Mouse (Mus musculus) heart, embryonic 14.5 days (tissue): ENCODE results near the gene Agap1. TPM values are rescaled to one million over a fixed set of nuclear protein-coding genes. Genes with fewer than 3 reads are reported as not detected.
A peak's percentile ranks its signal among the peaks of the same experiment; 100 is the strongest.

Source experiments
- ATAC-seq: fragments of 200-750 bp; cut with Nextera tagmentation; 2 replicates; pipeline ENCODE4 v1.8.0; 2017; ENCODE audit warnings: low read depth, moderate TSS enrichment; ENCODE audit not compliant: insufficient number of reproducible peaks, insufficient read depth, low FRiP score
- H3K27ac ChIP-seq, 2 experiments: fragments of 200-500 bp in 1 of 2; fragments of 300-500 bp in 1 of 2; sonication (generic) in 1 of 2; replicated peaks in 1 of 2; 2 replicates each; pipeline ENCODE4 v1.5.1; 2012 to 2014; ENCODE audit warnings: low read depth in 2 of 2, low read length in 2 of 2, control low read depth in 1 of 2, mild to moderate bottlenecking in 1 of 2, mixed read lengths in 1 of 2; ENCODE audit not compliant: control insufficient read depth in 1 of 2, insufficient read depth in 1 of 2
- H3K27me3 ChIP-seq: fragments of 300-500 bp; sonication (generic); 2 replicates; pipeline ENCODE4 v1.6.1; 2014; ENCODE audit warnings: mild to moderate bottlenecking, low read length, control low read depth; ENCODE audit not compliant: control insufficient read depth, insufficient read depth
- H3K36me3 ChIP-seq: fragments of 300-500 bp; sonication (generic); 2 replicates; pipeline ENCODE4 v1.6.1; 2014; ENCODE audit warnings: mild to moderate bottlenecking, control low read depth, low read length, mixed read lengths; ENCODE audit not compliant: control insufficient read depth, insufficient read depth
- H3K4me1 ChIP-seq, 2 experiments: fragments of 200-500 bp in 1 of 2; fragments of 300-500 bp in 1 of 2; sonication (generic) in 1 of 2; 2 replicates each; pipeline ENCODE4 v1.6.1; 2012 to 2014; ENCODE audit warnings: low read length in 2 of 2, control low read depth in 1 of 2, mixed read lengths in 1 of 2; ENCODE audit not compliant: control insufficient read depth in 2 of 2, insufficient read depth in 2 of 2
- H3K4me2 ChIP-seq: fragments of 300-500 bp; sonication (generic); 2 replicates; pipeline ENCODE4 v1.6.1; 2014; ENCODE audit warnings: mild to moderate bottlenecking, low read length
- H3K4me3 ChIP-seq, 2 experiments: fragments of 200-500 bp in 1 of 2; fragments of 300-500 bp in 1 of 2; sonication (generic) in 1 of 2; 2 replicates each; pipeline ENCODE4 v1.5.1; 2012 to 2014; ENCODE audit warnings: low read length in 2 of 2, mild to moderate bottlenecking in 2 of 2, control low read depth in 1 of 2, low read depth in 1 of 2, moderate library complexity in 1 of 2; ENCODE audit not compliant: control insufficient read depth in 1 of 2, insufficient read depth in 1 of 2
- H3K9ac ChIP-seq: fragments of 300-500 bp; sonication (generic); 2 replicates; pipeline ENCODE4 v1.6.1; 2014; ENCODE audit warnings: mild to moderate bottlenecking, low read length
- H3K9me3 ChIP-seq: fragments of 300-500 bp; sonication (generic); 2 replicates; pipeline ENCODE4 v1.6.1; 2016; ENCODE audit warnings: low read length, control low read depth; ENCODE audit not compliant: control insufficient read depth
- WGBS: fragments of 180-500 bp; shearing (Covaris S2); extraction: QIAGEN DNeasy Blood & Tissue Kit; methylation state at CpG from one replicate; pipeline ENCODE4 v1.1.7; 2014; 5-methylcytosine and 5-hydroxymethylcytosine counted together
- polyA plus RNA-seq: library from polyadenylated mRNA; unstranded; fragments of >200 nt; fragmentation: Nextera tagmentation; extraction: Ambion mirVana; gene quantifications from 2 replicates; pipeline ENCODE4 v1.2.1, GENCODE M21; 2014

Gene Agap1
- polyA plus RNA-seq, 1 experiment from 2014 or later: 17.0 TPM

GRCm38 (mm10) chr1:89509196-89509595 lies 54.6 kb downstream of the Agap1 start:
- Histone ChIP-seq H3K4me3 (no peak overlapping the region), H3K9me3 (no peaks in the 10 kb centered on the region), H3K4me2 (no peak overlapping the region), H3K36me3 (no peaks in the 10 kb centered on the region), H3K9ac (no peak overlapping the region), H3K27me3 (no peaks in the 10 kb centered on the region), H3K27ac (no peak overlapping the region), H3K4me1 (peaks cover 11 to 19% of the 10 kb centered on the region in 2 experiments)
- no peak for ATAC-seq
- WGBS: 60% methylated on average over 2 of the region's 2 CpGs

- no peak overlapping the region for H3K4me3 ChIP-seq
- peaks cover 11 to 19% of the 10 kb centered on the region in 2 experiments for H3K4me1 ChIP-seq
- no peak overlapping the region for H3K9ac ChIP-seq
- no peak for ATAC-seq
- 31% methylated on average over 8 of the region's 8 CpGs for WGBS
- no peaks in the 10 kb centered on the region for H3K27me3 ChIP-seq
- no peaks in the 10 kb centered on the region for H3K36me3 ChIP-seq
- peak overlapping the region in 1 of 2 experiments; percentile 9; a peak in 1 of 4 replicates for H3K27ac ChIP-seq
- no peaks in the 10 kb centered on the region for H3K9me3 ChIP-seq
- H3K4me2 ChIP-seq: no peak overlapping the region
Observed at GRCm38 (mm10) chr1:89509763-89510340, 55.2 kb downstream of the Agap1 start.

- Histone ChIP-seq H3K36me3 (no peaks in the 10 kb centered on the region), H3K27ac (no peak overlapping the region), H3K9me3 (no peaks in the 10 kb centered on the region), H3K4me2 (no peak overlapping the region), H3K9ac (no peak overlapping the region), H3K27me3 (no peaks in the 10 kb centered on the region), H3K4me3 (no peak overlapping the region), H3K4me1 (peaks cover 11 to 19% of the 10 kb centered on the region in 2 experiments)
- 73% methylated on average over 8 of the region's 8 CpGs for WGBS
- no peak for ATAC-seq
Observed at GRCm38 (mm10) chr1:89510731-89511130, 56.1 kb downstream of the Agap1 start.

- H3K9ac ChIP-seq: no peak overlapping the region
- peaks cover 11 to 19% of the 10 kb centered on the region in 2 experiments for H3K4me1 ChIP-seq
- no peak overlapping the region for H3K27ac ChIP-seq
- no peak overlapping the region for H3K4me2 ChIP-seq
- no peaks in the 10 kb centered on the region for H3K27me3 ChIP-seq
- 63% methylated on average over 8 of the region's 8 CpGs for WGBS
- H3K36me3 ChIP-seq: no peaks in the 10 kb centered on the region
- no peaks in the 10 kb centered on the region for H3K9me3 ChIP-seq
- ATAC-seq: no peak
- H3K4me3 ChIP-seq: no peak overlapping the region
Observed at GRCm38 (mm10) chr1:89513616-89514283, 59.1 kb downstream of the Agap1 start.

- Histone ChIP-seq H3K27ac (no peak overlapping the region), H3K4me2 (no peak overlapping the region), H3K4me3 (no peak overlapping the region), H3K27me3 (no peaks in the 10 kb centered on the region), H3K9me3 (no peaks in the 10 kb centered on the region), H3K36me3 (no peaks in the 10 kb centered on the region), H3K4me1 (peaks cover 4 to 5% of the 10 kb centered on the region in 2 experiments), H3K9ac (no peak overlapping the region)
- ATAC-seq: no peak
- WGBS: 83% methylated on average over 11 of the region's 11 CpGs
Observed at GRCm38 (mm10) chr1:89515808-89516560, 61.4 kb downstream of the Agap1 start.

- 50% methylated on average over 5 of the region's 5 CpGs for WGBS
- no peak overlapping the region for H3K27ac ChIP-seq
- H3K4me3 ChIP-seq: no peak overlapping the region
- H3K9me3 ChIP-seq: no peaks in the 10 kb centered on the region
- no peak overlapping the region for H3K4me2 ChIP-seq
- no peaks in the 10 kb centered on the region for H3K36me3 ChIP-seq
- H3K9ac ChIP-seq: no peak overlapping the region
- H3K27me3 ChIP-seq: no peaks in the 10 kb centered on the region
- peaks cover 12 to 19% of the 10 kb centered on the region in 2 experiments for H3K4me1 ChIP-seq
- ATAC-seq: no peak
Observed at GRCm38 (mm10) chr1:89517817-89518216, 63.2 kb downstream of the Agap1 start.

- no peak for ATAC-seq
- no peak overlapping the region for H3K4me3 ChIP-seq
- WGBS: 77% methylated on average over 17 of the region's 17 CpGs
- no peaks in the 10 kb centered on the region for H3K36me3 ChIP-seq
- no peak overlapping the region for H3K9ac ChIP-seq
- H3K4me2 ChIP-seq: no peak overlapping the region
- H3K9me3 ChIP-seq: no peaks in the 10 kb centered on the region
- no peak overlapping the region for H3K27ac ChIP-seq
- H3K4me1 ChIP-seq: peaks cover 14 to 19% of the 10 kb centered on the region in 2 experiments; a peak in 3 of 4 replicates
- H3K27me3 ChIP-seq: no peaks in the 10 kb centered on the region
Observed at GRCm38 (mm10) chr1:89519914-89520643, 65.5 kb downstream of the Agap1 start.
